Mouse (Mus musculus): ENCODE results near the gene Tubg1. TPM values are rescaled to one million over a fixed set of nuclear protein-coding genes. Genes with fewer than 3 reads are reported as not detected.

Gene Tubg1
- polyA plus RNA-seq, 1 experiment = 19.2 TPM

DNA sequence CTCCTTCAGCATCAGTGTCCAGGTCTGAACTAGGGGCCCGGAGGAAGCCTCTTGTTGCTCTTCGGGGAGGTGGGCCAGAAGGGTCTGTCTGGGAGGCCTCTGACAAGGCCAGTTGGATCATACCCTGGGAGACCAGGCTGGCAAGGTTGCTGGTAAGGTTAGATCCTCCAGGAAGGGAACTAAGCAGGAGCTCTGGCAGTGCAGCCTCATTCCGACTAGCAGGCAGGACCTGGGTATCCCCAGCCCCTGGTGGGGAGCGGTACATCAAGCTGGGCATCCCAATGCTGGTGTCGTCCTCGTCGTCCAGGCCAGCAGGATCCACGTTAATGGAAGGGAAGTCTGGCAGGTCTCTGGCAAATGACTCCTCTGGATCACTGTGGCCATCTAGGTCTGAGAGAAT is 21.5 kb upstream of the Tubg1 start:
- Histone ChIP-seq H3K27me3 (replicated peaks; ENCODE audit: control insufficient read depth, insufficient read depth, low read length) (no peaks in the 10 kb centered on the region), H3K4me3 (ENCODE audit: insufficient read depth, low read depth, low read length) (no peak overlapping the region), H3K27ac (ENCODE audit: insufficient read depth, low read depth, low read length) (no peak overlapping the region), H3K36me3 (ENCODE audit: control insufficient read depth, insufficient read depth, low read length) (no peaks in the 10 kb centered on the region; the same call in 1 of the 2 replicates), H3K4me1 (ENCODE audit: control insufficient read depth, insufficient read depth, low read length) (no peaks in the 10 kb centered on the region; the same call in 1 of the 2 replicates)
- WGBS = 69% methylated on average over 8 of the region's 8 CpGs
- DNase-seq = no peak
- TF ChIP-seq POLR2A (IDR thresholded peaks at IDR 0.05; ENCODE audit: low read depth, low read length) = no peak

GRCm38 (mm10) chr11:101103011-101103410 is 16.7 kb upstream of the Tubg1 start:
- 92% methylated on average over 5 of the region's 5 CpGs for WGBS
- peaks cover 1% of the 10 kb centered on the region for H3K36me3 ChIP-seq (ENCODE audit: control insufficient read depth, insufficient read depth, low read length)

DNA sequence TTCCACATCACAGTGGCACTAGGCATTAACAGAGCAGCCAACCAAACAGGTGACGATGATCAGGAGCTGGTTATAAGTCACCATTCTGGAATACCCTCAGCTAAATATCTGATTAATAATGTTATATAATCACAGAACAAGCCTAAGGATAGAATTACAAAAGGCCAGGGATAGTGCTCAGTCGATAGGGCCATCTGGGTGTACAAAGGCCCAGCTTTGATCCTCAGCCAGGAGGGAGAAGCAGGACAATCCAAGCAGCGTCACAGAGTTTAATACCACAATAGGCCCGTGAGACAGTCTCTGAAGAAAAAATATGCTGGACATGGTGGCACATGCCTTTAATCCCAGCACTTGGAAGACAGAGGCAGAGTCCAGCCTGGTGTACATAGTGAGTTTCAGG is 10.4 kb upstream of the Tubg1 start:
- Histone ChIP-seq H3K27me3 (replicated peaks; ENCODE audit: control insufficient read depth, insufficient read depth, low read length) (no peaks in the 10 kb centered on the region), H3K4me3 (ENCODE audit: insufficient read depth, low read depth, low read length) (no peak overlapping the region), H3K36me3 (ENCODE audit: control insufficient read depth, insufficient read depth, low read length) (0 out of 2 replicates have a peak, but pooled peaks cover 1% of the 10 kb centered on the region), H3K4me1 (ENCODE audit: control insufficient read depth, insufficient read depth, low read length) (no peaks in the 10 kb centered on the region), H3K27ac (ENCODE audit: insufficient read depth, low read depth, low read length) (no peak overlapping the region)
- WGBS = 66% methylated on average over 4 of the region's 4 CpGs
- no peak for TF ChIP-seq CTCF (conservative IDR thresholded peaks at IDR 0.05; ENCODE audit: insufficient read depth, insufficient read length, low read depth, low read length)
- TF ChIP-seq POLR2A (IDR thresholded peaks at IDR 0.05; ENCODE audit: low read depth, low read length) = no peak
- no peak for DNase-seq

More at GRCm38 (mm10) chr11:101103011-101103410, 16.7 kb upstream of the Tubg1 start:
- Histone ChIP-seq H3K27me3 (replicated peaks; ENCODE audit: control insufficient read depth, insufficient read depth, low read length) (no peaks in the 10 kb centered on the region), H3K27ac (ENCODE audit: insufficient read depth, low read depth, low read length) (no peak overlapping the region), H3K4me3 (ENCODE audit: insufficient read depth, low read depth, low read length) (no peak overlapping the region), H3K4me1 (ENCODE audit: control insufficient read depth, insufficient read depth, low read length) (no peaks in the 10 kb centered on the region)
- no peak for TF ChIP-seq POLR2A (IDR thresholded peaks at IDR 0.05; ENCODE audit: low read depth, low read length)
- no peak for TF ChIP-seq CTCF (conservative IDR thresholded peaks at IDR 0.05; ENCODE audit: insufficient read depth, insufficient read length, low read depth, low read length)
- DNase-seq = no peak

- Histone ChIP-seq H3K4me3 (ENCODE audit: insufficient read depth, low read depth, low read length) (no peak overlapping the region), H3K27me3 (replicated peaks; ENCODE audit: control insufficient read depth, insufficient read depth, low read length) (no peaks in the 10 kb centered on the region), H3K27ac (ENCODE audit: insufficient read depth, low read depth, low read length) (no peak overlapping the region), H3K36me3 (ENCODE audit: control insufficient read depth, insufficient read depth, low read length) (no peaks in the 10 kb centered on the region), H3K4me1 (ENCODE audit: control insufficient read depth, insufficient read depth, low read length) (no peaks in the 10 kb centered on the region)
- WGBS = 46% methylated on average over 5 of the region's 5 CpGs
- no peak for DNase-seq
- TF ChIP-seq CTCF (conservative IDR thresholded peaks at IDR 0.05; ENCODE audit: insufficient read depth, insufficient read length, low read depth, low read length) (no peak), POLR2A (IDR thresholded peaks at IDR 0.05; ENCODE audit: low read depth, low read length) (no peak)
Measured at GRCm38 (mm10) chr11:101110708-101111107, 9.0 kb upstream of the Tubg1 start.

GRCm38 (mm10) chr11:101111178-101111577 is 8.6 kb upstream of the Tubg1 start:
- WGBS = 86% methylated on average over 4 of the region's 4 CpGs
- no peaks in the 10 kb centered on the region for H3K27me3 ChIP-seq (replicated peaks; ENCODE audit: control insufficient read depth, insufficient read depth, low read length)
- H3K4me3 ChIP-seq (ENCODE audit: insufficient read depth, low read depth, low read length) = no peak overlapping the region
- DNase-seq = no peak
- H3K27ac ChIP-seq (ENCODE audit: insufficient read depth, low read depth, low read length) = no peak overlapping the region
- no peaks in the 10 kb centered on the region for H3K4me1 ChIP-seq (ENCODE audit: control insufficient read depth, insufficient read depth, low read length)
- TF ChIP-seq POLR2A (IDR thresholded peaks at IDR 0.05; ENCODE audit: low read depth, low read length) (no peak), CTCF (conservative IDR thresholded peaks at IDR 0.05; ENCODE audit: insufficient read depth, insufficient read length, low read depth, low read length) (no peak)
- no peaks in the 10 kb centered on the region for H3K36me3 ChIP-seq (ENCODE audit: control insufficient read depth, insufficient read depth, low read length)

DNA sequence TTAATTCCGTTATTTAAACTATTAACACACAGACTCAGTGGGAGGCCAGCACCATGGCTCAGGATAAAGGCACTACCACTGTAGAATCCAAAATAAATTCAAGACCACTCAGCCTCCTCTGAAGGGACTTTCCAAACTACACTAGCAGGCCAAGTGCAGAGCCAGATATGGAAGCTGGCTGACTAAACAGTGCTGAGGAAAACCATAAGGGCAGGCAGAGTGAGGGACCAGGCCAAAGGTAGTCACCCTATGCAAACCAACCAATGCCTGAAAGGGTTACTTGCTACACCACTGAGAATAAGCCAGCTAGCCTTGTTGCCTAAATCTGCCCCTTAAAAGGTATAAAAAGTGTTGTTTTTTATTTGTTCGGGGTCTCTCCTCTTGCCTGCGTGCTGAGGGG is 7.6 kb upstream of the Tubg1 start:
- Histone ChIP-seq H3K36me3 (ENCODE audit: control insufficient read depth, insufficient read depth, low read length) (no peaks in the 10 kb centered on the region), H3K4me1 (ENCODE audit: control insufficient read depth, insufficient read depth, low read length) (no peaks in the 10 kb centered on the region), H3K4me3 (ENCODE audit: insufficient read depth, low read depth, low read length) (no peak overlapping the region), H3K27me3 (replicated peaks; ENCODE audit: control insufficient read depth, insufficient read depth, low read length) (no peaks in the 10 kb centered on the region), H3K27ac (ENCODE audit: insufficient read depth, low read depth, low read length) (no peak overlapping the region)
- no peak for DNase-seq
- TF ChIP-seq POLR2A (IDR thresholded peaks at IDR 0.05; ENCODE audit: low read depth, low read length) (no peak), CTCF (conservative IDR thresholded peaks at IDR 0.05; ENCODE audit: insufficient read depth, insufficient read length, low read depth, low read length) (no peak)
- 81% methylated on average over 3 of the region's 3 CpGs for WGBS

GRCm38 (mm10) chr11:101115564-101115963 is 4.2 kb upstream of the Tubg1 start:
- Histone ChIP-seq H3K36me3 (ENCODE audit: control insufficient read depth, insufficient read depth, low read length) (no peaks in the 10 kb centered on the region), H3K4me1 (ENCODE audit: control insufficient read depth, insufficient read depth, low read length) (peaks cover 8% of the 10 kb centered on the region; the same call in 1 of the 2 replicates), H3K27ac (ENCODE audit: insufficient read depth, low read depth, low read length) (no peak overlapping the region), H3K4me3 (ENCODE audit: insufficient read depth, low read depth, low read length) (no peak overlapping the region), H3K27me3 (replicated peaks; ENCODE audit: control insufficient read depth, insufficient read depth, low read length) (no peaks in the 10 kb centered on the region)
- TF ChIP-seq POLR2A (IDR thresholded peaks at IDR 0.05; ENCODE audit: low read depth, low read length) = no peak
- no peak for TF ChIP-seq CTCF (conservative IDR thresholded peaks at IDR 0.05; ENCODE audit: insufficient read depth, insufficient read length, low read depth, low read length)
- DNase-seq = no peak
- 37% methylated on average over 2 of the region's 2 CpGs for WGBS

DNA sequence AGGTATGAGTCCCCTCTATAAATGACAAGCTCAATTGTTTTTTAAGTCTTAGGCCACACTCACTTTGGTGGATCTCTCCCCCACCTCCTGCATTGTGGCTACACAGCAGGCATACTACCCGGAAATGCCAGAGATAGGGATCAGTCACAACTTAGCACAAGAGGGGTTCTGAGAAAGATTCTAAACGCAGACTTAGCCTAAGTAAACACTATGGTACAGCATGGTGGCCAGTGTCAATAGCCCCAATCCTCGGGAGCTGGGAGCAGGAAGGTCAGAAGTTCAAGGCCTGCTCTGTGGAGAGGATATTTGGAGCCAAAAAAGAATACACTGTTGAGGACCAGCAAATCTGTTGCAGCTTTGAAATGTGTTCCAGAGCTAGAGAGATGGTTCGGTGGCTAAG is 1.6 kb upstream of the Tubg1 start:
- no peak overlapping the region for H3K4me3 ChIP-seq (ENCODE audit: insufficient read depth, low read depth, low read length)
- H3K4me1 ChIP-seq (ENCODE audit: control insufficient read depth, insufficient read depth, low read length) = peaks cover 8% of the 10 kb centered on the region; the same call in 1 of the 2 replicates
- DNase-seq = no peak
- TF ChIP-seq CTCF (conservative IDR thresholded peaks at IDR 0.05; ENCODE audit: insufficient read depth, insufficient read length, low read depth, low read length) (no peak), POLR2A (IDR thresholded peaks at IDR 0.05; ENCODE audit: low read depth, low read length) (no peak)
- no peak overlapping the region for H3K27ac ChIP-seq (ENCODE audit: insufficient read depth, low read depth, low read length)
- H3K36me3 ChIP-seq (ENCODE audit: control insufficient read depth, insufficient read depth, low read length) = no peaks in the 10 kb centered on the region
- no peaks in the 10 kb centered on the region for H3K27me3 ChIP-seq (replicated peaks; ENCODE audit: control insufficient read depth, insufficient read depth, low read length)
- WGBS = 14% methylated on average over 4 of the region's 4 CpGs
